Mouse (Mus musculus) activated CD4-positive, CD25-positive, alpha-beta regulatory T cell, adult 9 weeks (primary cell): Measurements from ENCODE around the gene Mrps30. TPM values are rescaled to one million over a fixed set of nuclear protein-coding genes. Genes with fewer than 3 reads are reported as not detected.

ENCODE experiments used
- polyA plus RNA-seq: library from polyadenylated mRNA; unstranded; fragments of 100-300 nt; shearing (Covaris generic); gene quantifications from one replicate; pipeline ENCODE4 v1.2.1, GENCODE M21; 2017

Mrps30 gene
- polyA plus RNA-seq = 3.4 TPM

DNA sequence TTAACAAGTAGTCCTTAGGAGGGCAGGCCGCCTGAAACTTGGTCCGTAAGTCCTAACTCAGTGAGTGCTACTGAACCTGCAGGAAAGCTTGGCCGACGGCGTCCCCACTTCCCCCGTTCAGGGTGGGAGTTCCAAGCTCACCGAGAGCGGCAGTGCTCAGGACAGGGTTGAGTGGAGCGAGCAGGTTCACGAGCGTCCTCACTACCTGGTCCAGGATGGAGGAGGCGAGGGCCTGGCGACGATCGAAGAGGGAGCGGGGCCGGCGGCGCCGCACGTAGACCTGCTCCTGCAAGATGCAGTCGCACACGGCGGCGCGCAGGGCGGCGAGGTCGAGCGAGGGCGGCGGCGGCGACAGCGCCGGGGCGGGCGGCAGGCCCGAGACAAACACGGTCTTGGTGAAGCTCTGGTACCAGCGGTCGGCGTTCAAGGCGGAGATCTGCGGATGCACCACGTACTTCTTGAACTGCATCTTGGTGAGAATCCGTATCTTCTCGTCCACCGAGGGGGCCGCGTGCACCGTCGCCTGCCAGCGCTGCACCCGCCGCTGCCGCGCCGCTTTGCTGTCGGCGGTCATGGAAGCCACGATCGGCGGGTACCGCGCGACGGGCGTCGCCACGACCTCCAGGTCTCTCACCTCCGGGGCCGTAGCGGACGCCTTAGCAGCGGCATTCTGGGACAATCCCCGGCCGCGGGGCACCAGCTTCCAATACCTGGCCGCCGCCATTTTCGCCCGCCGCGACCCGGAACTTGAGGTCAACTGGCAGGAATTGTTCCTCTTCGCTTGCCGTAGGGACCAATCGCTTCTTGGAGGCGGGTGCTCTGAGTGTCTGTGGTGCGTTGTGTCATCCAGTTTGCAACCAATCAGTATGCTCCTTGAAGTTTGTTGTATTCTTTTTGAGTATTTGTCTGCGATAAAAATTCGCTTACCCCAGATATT lies at the start of gene Mrps30, which contains the start of gene B430218F22Rik:
Gene Mrps30 (minus strand): TSS at position 742 of the 937 bp plus-strand sequence.
Gene B430218F22Rik (plus strand): TSS at position 120 of the 937 bp plus-strand sequence.

Other genes starting within 250 kb of the Mrps30 start
- gene B430218F22Rik, start 622 bp downstream of the Mrps30 start, polyA plus RNA-seq = 0.31 TPM